Mouse (Mus musculus): ENCODE measurements at regions not wholly inside any gene's neighbourhood (a gene's known extent, or its start where the extent isn't known, plus 50 kb on each side); places are given as distances from the start of the nearest gene placed in this dataset.

DNA sequence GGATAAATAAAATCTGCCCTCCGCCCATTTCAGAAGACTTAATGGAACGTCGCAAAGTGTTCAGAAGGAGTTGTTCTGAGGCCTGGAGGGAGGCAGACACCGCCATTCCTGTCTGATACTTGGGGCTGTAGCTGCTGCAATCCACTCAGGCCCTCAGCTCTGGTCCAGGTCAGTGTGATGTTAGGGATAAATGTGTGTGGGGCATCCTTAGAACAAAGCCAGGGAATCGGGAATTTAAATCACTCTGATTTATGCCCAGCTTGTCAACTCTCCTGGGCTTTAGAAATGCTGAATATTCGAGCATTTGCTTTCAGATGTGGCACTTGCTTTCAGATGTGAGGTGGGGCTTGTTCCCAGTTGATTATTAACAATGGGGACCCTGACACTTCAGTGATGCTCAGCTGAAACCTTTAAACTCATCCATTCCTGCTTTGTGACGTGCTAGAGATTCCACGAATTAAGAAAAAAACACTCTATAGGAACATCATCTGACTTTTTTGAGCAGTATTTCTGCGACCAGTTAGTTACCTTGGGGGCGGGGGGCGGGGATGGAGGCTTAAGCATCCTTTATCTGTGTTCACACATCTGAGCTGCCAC is 122.1 kb upstream of the Npvf start:
- TF ChIP-seq POLR2A (IDR thresholded peaks at IDR 0.05; ENCODE audit: extremely low read depth, insufficient read depth, low read length) (no peak), CTCF (IDR thresholded peaks at IDR 0.05; ENCODE audit: low read depth, low read length) (no peak)
